Mouse (Mus musculus) midbrain, postnatal 0 days (tissue): ENCODE data around the gene Ush2a. TPM values are rescaled to one million over a fixed set of nuclear protein-coding genes. Genes with fewer than 3 reads are reported as not detected.

Source experiments
- ATAC-seq: fragments of 200-750 bp; cut with Nextera tagmentation; 2 replicates; pipeline ENCODE4 v1.8.0; 2017; ENCODE audit warnings: moderate number of reproducible peaks, mild to moderate bottlenecking, moderate TSS enrichment, moderate library complexity; ENCODE audit not compliant: low FRiP score
- DNase-seq: peaks from one replicate; pipeline ENCODE4 v3.0.0-alpha.2; 2015; ENCODE audit warnings: low spot score
- H3K27ac ChIP-seq: fragments of 300-500 bp; sonication (generic); 2 replicates; pipeline ENCODE4 v1.5.1; 2014; ENCODE audit warnings: low read depth, mild to moderate bottlenecking, low read length, mixed read lengths
- H3K27me3 ChIP-seq: fragments of 300-500 bp; sonication (generic); 2 replicates; pipeline ENCODE4 v1.6.1; 2014; ENCODE audit warnings: low read length, control low read depth, mixed read lengths; ENCODE audit not compliant: insufficient read depth
- H3K36me3 ChIP-seq: fragments of 300-500 bp; sonication (generic); 2 replicates; pipeline ENCODE4 v1.6.1; 2014; ENCODE audit warnings: low read length, control low read depth, mixed read lengths; ENCODE audit not compliant: insufficient read depth
- H3K4me1 ChIP-seq: fragments of 300-500 bp; sonication (generic); 2 replicates; pipeline ENCODE4 v1.6.1; 2014; ENCODE audit warnings: mild to moderate bottlenecking, control low read depth, antibody characterized with exemption, low read length, mixed read lengths; ENCODE audit not compliant: insufficient read depth
- H3K4me2 ChIP-seq: fragments of 300-500 bp; sonication (generic); 2 replicates; pipeline ENCODE4 v1.6.1; 2014; ENCODE audit warnings: low read depth, mild to moderate bottlenecking, low read length, mixed read lengths; ENCODE audit not compliant: poor library complexity, severe bottlenecking
- H3K4me3 ChIP-seq: fragments of 300-500 bp; sonication (generic); 2 replicates; pipeline ENCODE4 v1.5.1; 2014; ENCODE audit warnings: low read depth, mild to moderate bottlenecking, low read length, moderate library complexity
- H3K9ac ChIP-seq: fragments of 300-500 bp; sonication (generic); replicated peaks from 2 replicates; pipeline ENCODE4 v1.6.1; 2014; ENCODE audit warnings: mild to moderate bottlenecking, low read length, moderate library complexity, mixed read lengths; ENCODE audit not compliant: poor library complexity, severe bottlenecking
- H3K9me3 ChIP-seq: fragments of 300-500 bp; sonication (generic); 2 replicates; pipeline ENCODE4 v1.6.1; 2016; ENCODE audit warnings: low read length, control low read depth
- CTCF ChIP-seq: IDR thresholded peaks from 2 replicates; pipeline ENCODE4 v1.5.1; 2016; ENCODE audit warnings: antibody characterized with exemption, mild to moderate bottlenecking
- WGBS: fragments of 180-500 bp; shearing (Covaris S2); extraction: QIAGEN DNeasy Blood & Tissue Kit; methylation state at CpG from one replicate; pipeline ENCODE4 v1.1.7; 2014; 5-methylcytosine and 5-hydroxymethylcytosine counted together
- polyA plus RNA-seq: library from polyadenylated mRNA; unstranded; fragments of >200 nt; fragmentation: Nextera tagmentation; extraction: Ambion mirVana; gene quantifications from 2 replicates; pipeline ENCODE4 v1.2.1, GENCODE M21; 2015
- total RNA-seq: library from RNA; depleted of rRNA; stranded (reverse); fragments of >200 nt; gene quantifications from 2 replicates; pipeline ENCODE4 v1.2.3, GENCODE M21; 2014

The Ush2a gene
- total and polyA plus RNA-seq, 2 experiments from 2014 or later: 0.10 to 0.38 TPM

- DNase-seq: no peak
- TF ChIP-seq CTCF: no peak
Observed at GRCm38 (mm10) chr1:188668513-188668912, 406.7 kb downstream of the Ush2a start.

GRCm38 (mm10) chr1:188672871-188673270, 411.0 kb downstream of the Ush2a start:
- ATAC-seq: no peak
- Histone ChIP-seq H3K4me1 (no peaks in the 10 kb centered on the region), H3K9ac (no peak overlapping the region), H3K9me3 (no peaks in the 10 kb centered on the region), H3K4me2 (no peak overlapping the region), H3K4me3 (no peak overlapping the region), H3K27ac (no peak overlapping the region), H3K27me3 (no peaks in the 10 kb centered on the region), H3K36me3 (no peaks in the 10 kb centered on the region)
- no peak for TF ChIP-seq CTCF
- peak; percentile 56 for DNase-seq
- 37% methylated on average over 12 of the region's 12 CpGs for WGBS

More at GRCm38 (mm10) chr1:188668513-188668912, 406.7 kb downstream of the Ush2a start:
- no peak for ATAC-seq
- H3K9ac ChIP-seq: no peak overlapping the region
- H3K4me3 ChIP-seq: no peak overlapping the region
- H3K4me1 ChIP-seq: no peaks in the 10 kb centered on the region
- 91% methylated on average over 12 of the region's 12 CpGs for WGBS
- no peaks in the 10 kb centered on the region for H3K27me3 ChIP-seq
- H3K9me3 ChIP-seq: no peaks in the 10 kb centered on the region
- H3K4me2 ChIP-seq: no peak overlapping the region
- no peak overlapping the region for H3K27ac ChIP-seq
- H3K36me3 ChIP-seq: no peaks in the 10 kb centered on the region

GRCm38 (mm10) chr1:188674640-188675510, 413.1 kb downstream of the Ush2a start:
- Histone ChIP-seq H3K4me1 (no peaks in the 10 kb centered on the region), H3K4me2 (no peak overlapping the region), H3K36me3 (no peaks in the 10 kb centered on the region), H3K9me3 (no peaks in the 10 kb centered on the region), H3K27me3 (no peaks in the 10 kb centered on the region), H3K4me3 (no peak overlapping the region), H3K27ac (no peak overlapping the region), H3K9ac (no peak overlapping the region)
- TF ChIP-seq CTCF: no peak
- ATAC-seq: no peak
- DNase-seq: no peak
- WGBS: 84% methylated on average over 8 of the region's 8 CpGs

- no peak overlapping the region for H3K4me3 ChIP-seq
- H3K4me2 ChIP-seq: no peak overlapping the region
- no peaks in the 10 kb centered on the region for H3K36me3 ChIP-seq
- ATAC-seq (no peak), DNase-seq (no peak)
- H3K27ac ChIP-seq: no peak overlapping the region
- TF ChIP-seq CTCF: no peak
- H3K4me1 ChIP-seq: no peaks in the 10 kb centered on the region
- no peak overlapping the region for H3K9ac ChIP-seq
- no peaks in the 10 kb centered on the region for H3K9me3 ChIP-seq
- 88% methylated on average over 10 of the region's 10 CpGs for WGBS
- H3K27me3 ChIP-seq: no peaks in the 10 kb centered on the region
Observed at GRCm38 (mm10) chr1:188675511-188675863, 413.7 kb downstream of the Ush2a start.

GRCm38 (mm10) chr1:188678189-188678588, 416.4 kb downstream of the Ush2a start:
- H3K4me2 ChIP-seq: no peak overlapping the region
- H3K4me1 ChIP-seq: no peaks in the 10 kb centered on the region
- H3K9me3 ChIP-seq: no peaks in the 10 kb centered on the region
- TF ChIP-seq CTCF: no peak
- DNase-seq (no peak), ATAC-seq (no peak)
- no peaks in the 10 kb centered on the region for H3K27me3 ChIP-seq
- H3K36me3 ChIP-seq: no peaks in the 10 kb centered on the region
- H3K27ac ChIP-seq: no peak overlapping the region
- 64% methylated on average over 8 of the region's 8 CpGs for WGBS
- no peak overlapping the region for H3K4me3 ChIP-seq
- no peak overlapping the region for H3K9ac ChIP-seq

- H3K9me3 ChIP-seq: no peaks in the 10 kb centered on the region; the same call in 1 of the 2 replicates
- H3K4me1 ChIP-seq: no peaks in the 10 kb centered on the region
- no peak overlapping the region for H3K4me2 ChIP-seq
- 97% methylated on average over 14 of the region's 14 CpGs for WGBS
- H3K36me3 ChIP-seq: no peaks in the 10 kb centered on the region
- no peak overlapping the region for H3K27ac ChIP-seq
- DNase-seq: no peak
- no peak overlapping the region for H3K4me3 ChIP-seq
- ATAC-seq: no peak
- TF ChIP-seq CTCF: no peak
- H3K27me3 ChIP-seq: no peaks in the 10 kb centered on the region
- no peak overlapping the region for H3K9ac ChIP-seq
Observed at GRCm38 (mm10) chr1:188686362-188686761, 424.5 kb downstream of the Ush2a start.
